Mouse (Mus musculus): ENCODE data around the gene Yy1.

DNA sequence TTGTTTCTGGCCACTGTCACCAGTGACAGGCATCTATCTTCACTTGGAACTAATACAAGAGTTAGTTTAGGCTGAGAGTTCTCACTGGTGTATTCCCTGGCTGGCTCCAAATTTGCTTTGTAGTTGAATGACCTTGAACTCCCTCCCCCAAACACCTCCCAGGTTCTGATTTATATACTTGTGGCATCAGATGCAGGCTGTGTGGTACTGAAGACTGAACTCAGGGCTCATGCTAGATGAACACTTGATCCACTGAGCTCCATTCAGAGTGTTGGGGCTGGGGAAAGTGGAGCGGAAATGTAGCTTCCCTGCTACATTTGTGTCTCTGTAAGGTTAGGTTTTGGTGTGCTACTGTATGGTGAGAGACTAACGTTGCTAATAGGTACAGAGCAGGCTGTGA, 11.6 kb downstream of the Yy1 start:
- TF ChIP-seq REST (IDR thresholded peaks at IDR 0.05; ENCODE audit: insufficient read depth, insufficient read length) (no peak), POLR2A (IDR thresholded peaks at IDR 0.05; ENCODE audit: insufficient read length, low read depth) (no peak), MAX (IDR thresholded peaks at IDR 0.05; ENCODE audit: low read depth) (no peak), CEBPB (IDR thresholded peaks at IDR 0.05; ENCODE audit: insufficient read depth, poor library complexity, severe bottlenecking) (no peak), TCF12 (IDR thresholded peaks at IDR 0.05; ENCODE audit: insufficient read depth, poor library complexity, severe bottlenecking) (no peak), E2F4 (IDR thresholded peaks at IDR 0.05; ENCODE audit: insufficient read depth) (no peak), MYOD1 (IDR thresholded peaks at IDR 0.05; ENCODE audit: control insufficient read depth in 1 of 3, insufficient read length in 2 of 3, low read depth in 2 of 3) (no peak), USF1 (IDR thresholded peaks at IDR 0.05; ENCODE audit: low read depth) (no peak), MYOG (IDR thresholded peaks at IDR 0.05; ENCODE audit: control insufficient read depth in 1 of 3, insufficient read depth in 1 of 3, insufficient read length in 2 of 3, low read depth in 2 of 3) (no peak), SRF (IDR thresholded peaks at IDR 0.05; ENCODE audit: control insufficient read depth, insufficient read length, low read depth) (no peak), POLR2AphosphoS2 (IDR thresholded peaks at IDR 0.05; ENCODE audit: insufficient read length, low read depth) (no peak), TCF3 (IDR thresholded peaks at IDR 0.05; ENCODE audit: insufficient read length, low read depth) (no peak)
